Mouse (Mus musculus): ENCODE results near the gene Sycp2l. TPM values are rescaled to one million over a fixed set of nuclear protein-coding genes. Genes with fewer than 3 reads are reported as not detected.

The Sycp2l gene
- total RNA-seq (2021), result not detected

DNA sequence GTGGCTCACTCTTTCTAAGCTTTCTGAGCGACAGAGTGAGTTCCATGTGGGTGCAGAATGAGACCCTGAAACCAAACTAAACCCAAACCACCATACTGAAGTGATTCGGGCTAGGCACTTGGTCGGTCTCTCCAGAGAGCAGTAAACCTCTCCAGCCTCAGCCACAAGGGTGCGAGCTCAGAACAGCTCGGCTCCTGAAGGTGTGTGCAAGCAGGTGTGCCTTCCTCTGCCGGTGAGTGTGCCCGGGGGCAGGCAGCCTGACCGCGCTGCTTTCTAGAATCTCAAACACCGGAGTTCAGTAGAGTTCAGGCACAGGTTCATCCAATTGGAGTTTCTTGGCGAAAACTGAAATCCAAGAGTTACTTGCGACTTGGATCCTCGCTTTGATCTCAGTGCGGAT, at the start of gene Sycp2l:
TSS of gene Sycp2l (plus strand) at position 368 of the 400 bp plus-strand sequence.
- no peak for DNase-seq (ENCODE audit: extremely low spot score in 1 of 2, low spot score in 1 of 2)

DNA sequence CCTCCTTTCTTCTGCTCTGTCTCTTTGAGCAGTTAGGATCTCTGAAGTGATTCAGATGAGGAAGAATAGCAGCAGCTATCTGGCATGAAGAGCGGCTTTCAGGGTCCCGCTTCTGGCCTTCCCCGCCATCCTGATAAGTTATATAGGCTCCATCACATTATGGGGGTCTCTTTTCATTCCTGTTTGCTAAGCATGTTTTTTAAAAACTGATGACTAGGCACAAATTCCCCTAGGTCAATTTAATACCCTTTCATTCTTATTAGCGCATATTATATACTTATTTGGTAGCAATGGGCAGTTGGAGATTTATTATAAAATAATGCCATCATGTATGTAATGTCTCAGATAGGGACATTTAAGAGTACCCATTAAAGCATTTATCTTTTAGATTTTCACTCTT, 46.5 kb upstream of the Sycp2l start:
- no peak for DNase-seq (ENCODE audit: extremely low spot score in 1 of 2, low spot score in 1 of 2)

DNA sequence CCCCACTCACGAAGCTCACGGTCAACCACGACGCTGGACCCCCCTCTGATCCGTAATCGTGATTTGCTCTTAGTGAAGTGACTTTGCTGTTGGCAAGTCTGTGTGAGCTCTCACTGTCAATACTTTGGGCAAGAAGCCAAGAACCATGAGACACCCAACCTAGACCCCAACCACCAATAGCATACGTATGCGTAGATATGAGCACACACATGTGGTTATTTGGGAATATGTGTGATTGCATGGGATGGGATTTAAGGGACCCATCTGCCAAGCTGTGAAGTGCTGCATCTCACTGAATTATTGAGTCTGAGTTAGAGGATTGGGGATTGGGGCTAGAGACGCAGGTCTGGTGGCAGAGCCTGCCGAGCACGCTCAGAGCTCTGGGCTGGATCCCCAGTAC, 42.5 kb upstream of the Sycp2l start:
- no peak for DNase-seq (ENCODE audit: extremely low spot score in 1 of 2, low spot score in 1 of 2)

DNA sequence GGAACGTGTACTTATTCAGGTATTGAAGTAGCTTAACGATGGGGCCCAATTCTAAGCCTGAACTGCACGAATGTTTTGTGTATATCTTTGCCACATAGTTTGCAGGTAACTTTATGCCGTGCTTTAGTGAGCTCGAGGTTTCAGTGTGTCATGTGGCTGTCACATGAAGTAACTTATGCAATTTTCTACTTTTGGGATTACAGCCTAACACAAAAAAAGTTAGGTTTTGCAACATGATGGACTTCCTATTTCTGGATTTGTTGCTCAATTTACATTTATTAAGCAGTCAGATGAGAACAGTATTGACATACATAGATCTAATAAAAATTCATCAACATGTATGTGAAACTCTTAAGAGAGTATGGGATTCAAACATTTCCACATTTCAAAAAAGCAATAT, 40.3 kb upstream of the Sycp2l start:
- DNase-seq (ENCODE audit: extremely low spot score in 1 of 2, low spot score in 1 of 2), result no peak

DNA sequence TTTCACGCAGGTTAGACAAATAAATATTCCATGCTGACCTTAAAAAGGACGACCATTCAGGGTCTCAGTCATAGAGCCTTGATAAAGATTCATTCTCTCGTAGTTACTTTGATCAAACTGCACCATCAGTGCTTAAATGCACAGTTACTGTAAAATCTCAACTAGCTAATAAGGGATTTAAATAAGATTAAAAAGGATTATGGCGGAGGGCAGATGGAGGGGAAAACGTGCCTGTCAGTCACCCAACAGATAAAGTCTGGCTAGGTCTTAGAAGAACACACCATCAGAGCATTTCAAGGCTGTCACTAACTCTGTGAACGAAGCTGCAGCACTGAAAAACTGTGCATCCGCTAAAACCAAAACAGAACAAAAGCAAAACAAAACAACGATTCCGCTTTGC, 36.2 kb upstream of the Sycp2l start:
- no peak for DNase-seq (ENCODE audit: extremely low spot score in 1 of 2, low spot score in 1 of 2)

DNA sequence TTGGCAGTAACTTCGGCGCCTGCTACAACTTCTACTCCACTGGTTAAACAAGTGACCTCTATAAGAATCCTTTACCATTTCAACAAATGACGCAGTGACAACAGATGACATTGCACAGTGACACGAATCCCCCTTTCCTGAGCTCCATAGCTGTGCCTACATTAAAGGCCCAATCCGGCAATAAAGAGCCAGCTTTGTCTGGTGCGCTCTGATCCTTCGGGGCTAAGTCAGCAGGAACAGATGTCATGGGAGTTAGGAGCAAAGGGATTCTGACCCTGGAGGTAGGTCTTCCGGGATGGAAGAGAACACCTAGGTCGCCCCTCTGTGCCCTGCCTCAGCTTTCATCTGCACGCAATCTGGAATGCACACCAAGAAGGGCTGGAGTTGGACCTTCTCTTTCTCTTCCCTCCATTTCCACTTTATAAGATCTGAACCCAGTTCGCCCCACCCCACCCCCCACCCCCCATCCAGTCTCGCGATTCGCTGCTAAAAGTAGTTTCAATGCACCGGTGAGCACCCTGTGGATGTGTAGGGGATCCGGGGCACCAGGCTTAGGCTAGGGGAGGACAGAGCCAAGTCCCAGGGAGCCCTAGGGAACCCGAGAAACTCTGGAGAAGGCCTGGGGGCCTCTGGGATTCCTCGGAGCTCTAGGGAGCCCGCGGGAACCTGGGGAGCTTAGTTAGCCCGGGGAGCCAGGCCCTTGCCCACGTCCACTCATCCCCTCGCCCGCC, 35.3 kb upstream of the Sycp2l start:
- no peak for DNase-seq (ENCODE audit: extremely low spot score in 1 of 2, low spot score in 1 of 2)

DNA sequence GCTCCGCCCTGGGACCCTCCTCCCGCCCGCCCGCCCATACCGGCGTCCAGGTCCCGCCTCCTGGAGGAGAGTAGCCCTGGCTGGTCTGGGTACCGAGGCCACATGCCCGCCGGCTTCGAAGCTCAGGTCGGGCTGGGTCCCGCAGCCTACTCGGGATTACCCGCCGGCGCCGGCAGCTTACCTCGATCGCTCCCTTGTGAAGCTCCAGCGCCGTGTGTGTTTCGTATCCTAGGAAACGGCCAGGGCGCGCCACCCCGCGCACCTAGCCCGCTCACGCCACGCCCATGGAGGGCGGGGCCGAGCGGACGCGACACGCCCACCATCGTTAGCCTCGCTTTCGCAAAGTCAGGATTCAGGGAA, 34.7 kb upstream of the Sycp2l start, which contains the start of gene Mak:
TSS of gene Mak (minus strand) at position 286 of the 360 bp plus-strand sequence.
- peak; percentile 51 to 59 for DNase-seq (ENCODE audit: extremely low spot score in 1 of 2, low spot score in 1 of 2)

DNA sequence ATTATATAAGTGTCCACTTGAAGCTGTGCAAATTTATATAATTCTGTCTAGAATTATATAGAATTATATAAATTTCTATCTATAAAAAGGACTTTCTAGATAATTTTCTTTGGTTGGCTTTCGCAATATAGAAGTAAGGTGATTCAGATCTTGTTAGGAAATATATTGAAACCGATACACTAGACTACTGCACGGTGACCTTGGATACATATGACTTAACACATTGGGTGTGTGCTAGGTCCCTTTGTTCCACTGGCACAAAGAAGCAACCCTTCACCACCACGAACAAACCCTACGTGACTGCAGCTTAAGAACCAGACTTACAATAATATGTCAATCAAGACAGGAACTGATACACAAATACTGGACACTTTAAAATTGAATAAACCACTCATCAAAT, 34.2 kb upstream of the Sycp2l start:
- no peak for DNase-seq (ENCODE audit: extremely low spot score in 1 of 2, low spot score in 1 of 2)

DNA sequence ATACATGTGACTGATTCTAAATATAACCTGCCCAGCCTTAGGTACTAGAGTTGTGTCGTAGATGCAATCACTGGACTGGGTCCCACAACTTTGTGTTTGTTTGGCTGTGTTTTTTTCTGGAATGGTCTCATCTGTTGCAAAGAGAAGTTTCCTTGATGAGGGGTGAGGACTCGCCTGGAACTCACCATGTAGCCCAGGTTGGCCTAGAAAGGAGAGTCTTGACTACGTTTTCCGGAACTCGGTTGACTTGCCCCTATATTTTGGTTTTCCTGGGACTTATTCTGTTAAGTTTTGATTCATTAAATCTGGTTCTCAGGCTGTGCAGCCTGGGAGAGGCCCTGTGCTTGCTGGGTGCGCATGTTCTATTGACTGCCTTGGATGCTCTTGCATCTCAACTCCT, 33.4 kb upstream of the Sycp2l start:
- DNase-seq (ENCODE audit: extremely low spot score in 1 of 2, low spot score in 1 of 2), result no peak

DNA sequence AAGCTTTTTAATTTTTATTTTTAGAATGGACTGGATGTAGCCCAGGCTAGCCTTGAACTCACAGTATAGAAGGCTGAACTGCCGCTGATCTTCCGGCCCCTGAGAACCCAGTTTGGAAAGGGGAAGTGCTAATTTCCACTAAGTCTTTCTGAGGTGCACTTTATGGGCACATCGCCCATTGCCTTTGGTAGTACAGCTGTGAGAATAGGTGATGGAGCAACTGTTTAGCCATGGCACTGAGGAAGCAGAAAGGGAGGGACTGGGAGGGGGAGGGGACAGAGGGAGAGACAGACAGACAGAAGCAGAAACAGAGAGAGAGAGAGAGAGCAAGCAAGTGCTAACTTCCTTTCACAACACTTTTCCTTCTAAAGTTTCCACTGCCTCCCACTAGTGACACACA, 29.6 kb upstream of the Sycp2l start:
- no peak for DNase-seq (ENCODE audit: extremely low spot score in 1 of 2, low spot score in 1 of 2)

DNA sequence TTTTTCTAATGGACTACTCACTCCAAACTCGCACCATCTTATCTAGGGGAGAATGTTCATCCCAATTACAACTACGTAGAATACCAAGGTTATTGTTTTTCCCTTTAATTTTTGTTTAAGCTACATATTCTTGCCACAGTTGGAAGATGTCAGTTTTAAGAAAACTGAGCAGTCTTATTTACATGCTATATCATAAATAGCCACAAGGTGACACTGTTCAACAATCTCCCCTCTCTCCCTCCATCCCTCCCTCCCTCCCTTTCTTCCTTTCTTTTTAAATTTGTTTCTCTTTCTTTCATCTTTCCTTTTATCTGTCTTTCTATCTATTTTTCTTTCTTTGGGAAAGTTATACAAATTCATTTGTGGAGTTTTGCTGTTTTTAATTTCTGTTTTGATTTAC, 29.0 kb upstream of the Sycp2l start:
- no peak for DNase-seq (ENCODE audit: extremely low spot score in 1 of 2, low spot score in 1 of 2)

DNA sequence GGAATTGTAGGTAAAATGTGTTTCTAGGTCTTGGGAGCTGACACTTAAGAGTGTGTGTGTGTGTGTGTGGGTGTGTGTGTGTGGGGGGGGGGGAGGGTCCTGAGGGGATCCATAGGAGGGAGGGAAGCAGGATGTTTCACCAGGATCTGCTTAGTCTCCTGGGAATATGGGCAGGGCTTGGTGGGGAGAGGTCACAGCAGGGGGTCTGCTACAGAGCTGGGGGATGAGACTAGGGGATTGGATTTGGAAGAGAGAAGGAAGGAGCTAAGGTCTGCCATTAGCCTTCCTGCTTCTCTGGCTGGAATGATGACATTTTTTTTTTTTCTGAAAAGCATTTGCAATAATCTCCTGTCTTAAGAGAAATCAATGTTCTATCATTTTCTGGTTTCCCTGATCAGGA, 25.4 kb upstream of the Sycp2l start:
- no peak for DNase-seq (ENCODE audit: extremely low spot score in 1 of 2, low spot score in 1 of 2)

DNA sequence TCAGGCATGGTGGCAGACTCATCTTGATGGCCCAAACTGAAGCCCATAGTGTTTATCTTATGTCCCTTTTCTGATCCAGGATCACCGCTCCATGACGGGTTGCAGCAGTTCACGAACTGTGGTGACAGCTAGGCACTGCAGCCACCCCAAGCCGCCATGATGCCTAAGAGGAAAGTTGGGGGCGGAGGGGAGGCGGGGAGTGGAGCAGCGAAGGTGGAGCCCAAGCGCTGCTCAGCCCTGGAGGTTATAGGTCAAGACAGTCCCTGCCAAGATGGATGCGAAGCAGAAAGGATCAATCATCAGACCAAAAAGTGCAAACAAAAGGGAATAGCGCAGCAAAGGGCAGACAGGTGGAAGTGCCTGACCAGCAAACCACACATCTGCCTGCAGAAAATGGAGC, 22.8 kb upstream of the Sycp2l start:
- DNase-seq (ENCODE audit: extremely low spot score in 1 of 2, low spot score in 1 of 2), result no peak

DNA sequence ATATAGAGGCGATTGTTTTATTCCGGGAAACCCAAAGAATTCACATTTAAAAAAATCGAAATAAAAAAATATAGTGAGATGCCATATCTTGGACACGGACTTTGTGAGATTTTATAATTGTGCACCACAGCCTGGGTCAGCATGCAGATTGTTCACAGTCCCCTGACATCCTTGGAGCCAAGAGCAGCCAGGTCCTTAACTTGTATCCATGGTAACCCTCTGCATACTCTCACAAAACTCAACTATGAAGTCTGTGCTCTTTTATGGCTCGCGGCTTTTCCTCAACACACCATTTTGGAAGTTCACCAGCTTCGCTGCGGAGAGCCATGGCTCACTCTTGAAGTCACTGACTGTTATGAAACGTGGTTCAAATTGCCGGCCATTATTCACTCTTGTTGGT, 19.9 kb upstream of the Sycp2l start:
- no peak for DNase-seq (ENCODE audit: extremely low spot score in 1 of 2, low spot score in 1 of 2)

DNA sequence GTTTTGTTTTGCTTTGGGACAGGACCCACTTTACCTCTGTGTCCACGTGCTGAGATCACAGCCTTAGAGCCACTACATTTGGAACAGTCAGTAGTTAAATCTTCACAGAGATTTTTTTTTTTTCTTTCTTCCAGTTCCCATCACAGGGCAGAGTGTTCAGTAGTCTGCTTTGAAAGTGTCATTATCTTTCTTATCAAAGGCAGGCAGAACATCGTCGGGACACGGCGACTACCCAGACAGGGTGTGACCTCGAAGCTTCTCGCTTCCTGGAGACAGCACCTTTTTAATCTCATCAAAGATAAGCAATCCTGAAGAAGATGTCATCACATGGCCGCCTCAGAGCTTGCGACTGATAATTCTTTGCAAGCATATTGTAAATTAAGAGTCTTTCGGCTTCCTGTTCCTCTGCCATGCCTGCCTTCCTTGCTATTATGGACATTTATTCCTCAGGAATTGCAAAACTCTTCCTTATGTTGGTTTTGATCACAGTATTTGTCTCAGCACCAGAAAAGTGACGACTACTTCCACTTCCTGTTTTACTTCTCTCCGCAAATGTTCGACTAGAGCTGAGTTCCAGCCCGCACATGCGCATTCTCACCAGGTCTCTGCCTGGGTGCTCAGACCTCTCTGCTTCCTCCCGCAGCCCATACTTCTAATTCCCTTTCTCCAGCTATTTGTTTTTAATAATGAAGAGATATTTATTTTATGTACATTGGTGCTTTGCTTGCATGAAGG, 16.6 kb upstream of the Sycp2l start:
- no peak for DNase-seq (ENCODE audit: extremely low spot score in 1 of 2, low spot score in 1 of 2)

DNA sequence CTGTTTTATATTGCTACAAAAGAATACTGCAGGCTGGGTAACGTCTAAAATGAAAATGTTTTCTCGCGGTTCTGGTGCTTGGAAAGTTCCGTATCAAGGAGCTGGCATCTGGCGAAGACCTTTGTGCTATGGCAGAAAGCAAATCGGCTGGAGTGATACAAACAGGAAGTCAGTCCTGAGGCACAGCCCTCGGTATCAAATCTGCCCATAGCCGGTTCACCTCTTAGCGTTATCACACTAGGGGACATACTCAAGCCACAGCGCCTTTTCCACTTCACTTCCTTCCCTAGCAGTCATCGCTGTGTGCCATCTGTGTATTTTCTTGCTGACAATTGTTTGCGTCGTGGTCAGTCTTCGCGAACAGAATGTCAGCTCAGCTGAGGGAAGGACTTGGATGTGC, 15.8 kb upstream of the Sycp2l start:
- no peak for DNase-seq (ENCODE audit: extremely low spot score in 1 of 2, low spot score in 1 of 2)

DNA sequence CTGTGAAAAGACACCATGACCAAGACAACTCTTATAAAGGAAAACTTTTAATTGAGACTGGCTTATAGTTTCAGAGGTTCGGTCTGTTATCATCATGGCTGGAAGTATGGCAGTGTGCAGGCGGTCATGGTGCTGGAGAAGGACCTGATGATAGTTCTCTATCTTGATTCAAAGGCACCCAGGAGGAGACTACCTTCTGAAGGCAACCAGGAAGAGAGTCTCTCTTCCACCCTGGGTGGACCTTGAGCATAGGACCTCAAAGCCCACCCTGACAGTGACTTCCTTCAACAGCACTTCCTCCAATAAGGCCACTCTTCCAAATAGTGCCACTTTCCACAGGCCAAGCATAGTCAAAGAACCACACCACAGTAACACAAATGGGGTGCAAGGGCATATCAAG, 14.1 kb upstream of the Sycp2l start:
- no peak for DNase-seq (ENCODE audit: extremely low spot score in 1 of 2, low spot score in 1 of 2)

DNA sequence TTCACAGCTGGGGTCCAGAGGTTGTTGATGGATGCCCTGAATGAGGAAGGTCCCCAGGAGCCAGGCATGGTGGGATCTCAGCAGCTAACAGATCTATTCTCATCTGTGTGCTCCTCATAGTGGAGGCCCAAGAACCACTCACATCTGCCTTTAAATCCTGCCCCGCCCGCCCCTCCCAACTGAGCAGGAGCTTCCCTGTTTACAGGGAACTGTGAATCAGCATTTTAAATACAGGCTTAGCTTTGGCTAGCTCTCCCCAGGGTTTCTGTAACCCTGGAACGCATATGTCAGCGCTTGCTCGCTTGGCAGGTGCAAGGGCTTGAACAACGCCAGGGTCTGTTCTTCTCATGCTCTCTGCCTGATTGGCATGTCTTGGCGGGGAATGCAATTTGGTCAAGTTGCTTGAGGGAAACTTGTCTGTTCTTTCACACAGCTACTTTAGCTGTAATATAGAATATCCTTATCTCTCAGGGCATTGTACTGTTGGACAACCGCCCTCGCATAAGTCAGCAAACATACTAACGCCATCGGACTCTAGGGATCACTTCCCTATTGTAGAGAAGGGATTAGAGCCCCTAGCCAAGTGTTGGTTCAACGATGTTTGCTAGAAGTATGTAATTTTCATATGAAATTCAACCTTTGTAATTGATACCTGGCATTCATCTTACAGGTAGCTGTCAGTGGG, 10.1 kb upstream of the Sycp2l start:
- no peak for DNase-seq (ENCODE audit: extremely low spot score in 1 of 2, low spot score in 1 of 2)

DNA sequence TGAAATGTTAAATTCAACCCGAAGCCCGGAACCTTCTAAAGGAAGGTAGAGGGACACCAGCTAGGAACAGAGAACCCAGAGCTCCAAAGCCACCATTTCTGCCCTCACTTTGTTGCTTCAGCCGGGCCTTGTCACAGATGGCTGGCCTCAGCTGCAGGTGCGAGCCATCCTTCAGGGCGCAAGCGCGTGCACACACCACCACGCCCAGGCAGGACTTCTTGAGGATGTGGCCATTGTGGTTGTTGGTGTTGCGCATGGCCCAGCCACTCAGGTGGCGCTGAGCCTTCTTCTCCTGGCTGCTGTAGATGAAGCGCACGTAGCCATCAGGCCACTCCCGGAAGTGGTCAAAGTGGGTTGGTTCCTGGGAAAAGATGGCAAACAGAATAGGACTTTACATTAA, 8.6 kb upstream of the Sycp2l start:
- DNase-seq (ENCODE audit: extremely low spot score in 1 of 2, low spot score in 1 of 2), result no peak

DNA sequence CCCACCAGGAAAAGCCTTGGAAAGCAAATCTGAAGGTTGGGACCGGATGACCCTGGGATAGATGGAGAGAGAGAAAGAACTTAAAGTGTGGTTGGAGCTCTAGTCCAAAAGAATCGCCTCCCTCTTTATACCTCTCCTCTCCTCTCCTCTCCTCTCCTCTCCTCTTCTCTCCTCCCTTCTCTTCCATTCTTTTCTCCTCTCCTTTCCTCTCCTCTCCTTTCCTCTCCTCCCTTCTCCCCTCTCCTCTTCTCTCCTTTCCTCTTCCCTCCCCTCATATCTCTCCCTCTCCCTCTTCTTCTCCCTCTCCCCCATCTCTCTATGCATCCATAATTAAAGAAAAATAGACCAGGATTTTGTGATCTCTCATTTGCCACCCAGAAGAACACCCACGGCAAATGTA, 3.2 kb upstream of the Sycp2l start, which contains the start of gene Gcm2:
TSS of gene Gcm2 (minus strand) at position 101 of the 400 bp plus-strand sequence.
- DNase-seq (ENCODE audit: extremely low spot score in 1 of 2, low spot score in 1 of 2), result no peak

DNA sequence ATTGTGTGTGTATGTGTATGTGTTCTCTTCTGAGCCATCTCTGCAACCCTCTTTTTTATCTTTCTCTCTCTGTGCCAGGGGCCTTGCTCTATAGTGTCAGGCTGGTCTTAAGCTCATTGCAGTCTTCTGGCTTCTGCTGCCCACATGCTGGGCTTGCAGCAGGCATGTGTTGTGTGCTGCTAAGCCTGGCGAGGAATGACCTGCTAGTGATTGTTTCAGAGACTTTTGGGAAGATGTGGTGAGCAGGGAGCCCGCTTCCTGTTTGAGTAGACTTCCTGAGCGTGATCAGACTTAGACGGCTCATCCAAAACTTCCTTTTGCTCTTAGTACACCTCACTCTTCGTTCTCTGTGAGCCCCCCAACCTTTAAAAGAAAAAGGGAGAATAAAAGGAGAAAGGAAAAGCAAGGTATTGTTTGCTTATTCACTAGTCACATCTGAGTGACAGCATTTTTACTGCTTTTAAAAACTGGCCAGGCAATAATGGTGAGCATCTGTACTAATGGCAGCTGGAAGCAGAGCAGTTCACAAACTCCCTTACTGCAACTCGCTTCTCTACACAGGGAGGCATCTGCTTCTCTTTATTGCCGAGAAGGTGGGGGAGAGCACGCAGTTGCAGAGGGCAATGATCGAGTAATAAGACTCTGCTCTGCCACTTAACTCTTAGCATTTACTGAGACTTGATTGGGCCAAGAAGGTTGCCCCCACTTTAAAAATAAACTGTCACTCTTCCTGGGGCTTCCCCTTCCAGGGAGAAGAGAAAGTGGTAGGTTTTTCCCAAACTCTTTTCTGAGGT, 5.2 kb downstream of the Sycp2l start:
- no peak for DNase-seq (ENCODE audit: extremely low spot score in 1 of 2, low spot score in 1 of 2)
